Mouse (Mus musculus): ENCODE data around the gene Lcat.
"Not testable (repeated sequence)": the region's sequence is repeated elsewhere in the genome, so short reads cannot be mapped to it uniquely, and the experiment has no call there.

Gene Lcat

GRCm38 (mm10) chr8:105943321-105943739 is at the start of gene Lcat:
TSS of gene Lcat (minus strand) at chr8:105943382.
- DNase-seq: no peak

GRCm38 (mm10) chr8:105992499-105992898 is 49.3 kb upstream of the Lcat start:
- peak; percentile 47 for DNase-seq

GRCm38 (mm10) chr8:105991546-105991945 is 48.4 kb upstream of the Lcat start:
- DNase-seq: peak; percentile 36

GRCm38 (mm10) chr8:105990856-105991387 is 47.7 kb upstream of the Lcat start, which contains the start of gene Dus2:
TSS of gene Dus2 (plus strand) at chr8:105991337.
- peak; percentile 93 for DNase-seq

GRCm38 (mm10) chr8:105988546-105988945 is 45.4 kb upstream of the Lcat start:
- DNase-seq: no peak

GRCm38 (mm10) chr8:105983406-105983805 is 40.2 kb upstream of the Lcat start:
- not testable (repeated sequence) for DNase-seq

- DNase-seq: no peak
These were observed 38.0 kb upstream of the Lcat start for GRCm38 (mm10) chr8:105981146-105981545.

GRCm38 (mm10) chr8:105979325-105979724 is 36.1 kb upstream of the Lcat start, which contains the start of gene Dpep3:
TSS of gene Dpep3 (minus strand) at chr8:105979429.
- no peak for DNase-seq

- no peak for DNase-seq
These were observed 32.2 kb upstream of the Lcat start for GRCm38 (mm10) chr8:105975363-105975762.

- no peak for DNase-seq
These were observed 28.0 kb upstream of the Lcat start for GRCm38 (mm10) chr8:105971019-105971720.

- DNase-seq: no peak
These were observed 26.2 kb upstream of the Lcat start for GRCm38 (mm10) chr8:105969367-105969766.

- peak; percentile 82 for DNase-seq
These were observed 23.6 kb upstream of the Lcat start for GRCm38 (mm10) chr8:105966692-105967311.

GRCm38 (mm10) chr8:105965905-105966341 is 22.7 kb upstream of the Lcat start, which contains the start of gene Slc12a4:
TSS of gene Slc12a4 (minus strand) at chr8:105966097.
- peak; percentile 93 for DNase-seq

- DNase-seq: peak; percentile 78
These were observed 22.2 kb upstream of the Lcat start for GRCm38 (mm10) chr8:105965266-105965904.

GRCm38 (mm10) chr8:105964506-105965265 is 21.5 kb upstream of the Lcat start:
- no peak for DNase-seq

GRCm38 (mm10) chr8:105961536-105961935 is 18.4 kb upstream of the Lcat start:
- DNase-seq: no peak

GRCm38 (mm10) chr8:105961101-105961500 is 17.9 kb upstream of the Lcat start:
- DNase-seq: no peak

- DNase-seq: peak; percentile 56
These were observed 16.2 kb upstream of the Lcat start for GRCm38 (mm10) chr8:105959350-105959749.

GRCm38 (mm10) chr8:105957813-105958212 is 14.6 kb upstream of the Lcat start:
- peak; percentile 79 for DNase-seq

GRCm38 (mm10) chr8:105956556-105956955 is 13.4 kb upstream of the Lcat start:
- DNase-seq: peak; percentile 35

- DNase-seq: peak; percentile 81
These were observed 8.0 kb upstream of the Lcat start for GRCm38 (mm10) chr8:105951057-105951659.

- DNase-seq: peak; percentile 71
These were observed 6.2 kb upstream of the Lcat start for GRCm38 (mm10) chr8:105949350-105949749.

Data from lung, postnatal 10 days (tissue).